Mouse (Mus musculus): ENCODE data around the gene Slc1a3. TPM values are rescaled to one million over a fixed set of nuclear protein-coding genes. Genes with fewer than 3 reads are reported as not detected.

The Slc1a3 gene
- polyA plus RNA-seq (2015; fragmentation: Nextera tagmentation; extraction: Ambion mirVana) = 1.3 and 1.5 TPM in 2 replicates

DNA sequence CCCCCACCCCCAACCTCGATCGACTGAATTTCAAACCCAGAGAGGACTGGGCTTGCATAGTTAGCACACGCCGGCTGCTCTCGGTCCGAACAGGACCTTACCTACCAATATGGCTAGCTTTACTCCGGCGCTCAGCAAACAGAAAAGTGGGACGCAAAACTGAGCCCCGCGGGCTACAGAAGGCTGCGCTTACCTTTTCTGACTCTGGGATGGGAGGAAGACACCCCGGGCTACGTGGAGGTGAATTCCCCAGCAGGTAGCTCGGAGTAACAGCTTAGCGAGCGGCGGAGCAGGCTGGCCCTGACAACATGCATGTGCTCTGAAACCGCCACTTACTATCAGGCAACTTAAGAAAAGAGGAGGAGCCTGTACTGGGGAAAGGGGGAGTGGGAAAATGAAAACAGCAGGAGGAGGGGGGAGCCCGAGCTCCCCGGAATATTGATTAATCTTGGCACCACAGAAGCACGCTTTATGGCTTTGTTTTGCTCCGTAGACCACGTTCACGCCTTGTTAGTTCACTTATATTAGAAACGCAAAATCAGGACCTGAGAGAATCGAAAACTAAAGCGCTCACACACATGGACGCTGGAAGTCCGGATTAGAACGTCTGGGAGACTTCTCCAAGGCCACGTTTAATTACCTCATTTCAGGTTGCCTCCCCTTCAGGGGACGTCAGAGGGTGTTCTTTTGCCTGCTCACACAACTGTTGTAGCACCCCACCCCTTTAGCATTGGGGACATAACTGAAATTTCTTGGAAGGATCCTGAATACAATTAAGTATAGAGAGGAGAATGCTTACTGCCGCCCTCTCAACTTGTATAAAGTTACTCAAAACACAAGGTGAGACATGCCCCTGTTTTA, at the start of gene Slc1a3:
Slc1a3 (minus strand) TSS at position 619 of the 861 bp plus-strand sequence.
- H3K36me3 ChIP-seq = no peaks in the 10 kb centered on the region
- ATAC-seq (ENCODE audit: low read depth) = peak; percentile 80
- peak; percentile 23 for DNase-seq
- peak within 1 kb of the TSS; percentile 66 for H3K4me3 ChIP-seq (replicated peaks)
- H3K9ac ChIP-seq = peak within 1 kb of the TSS; percentile 68
- peaks cover 19% of the 10 kb centered on the region; the same call in 1 of the 2 replicates for H3K4me1 ChIP-seq (replicated peaks)
- WGBS (ENCODE audit: insufficient replicate concordance) = 1% methylated on average over 34 of the region's 34 CpGs
- peaks cover 27% of the 10 kb centered on the region for H3K27me3 ChIP-seq
- H3K27ac ChIP-seq = no peak within 1 kb of the TSS
- H3K4me2 ChIP-seq = peak within 1 kb of the TSS; percentile 91
- H3K9me3 ChIP-seq (replicated peaks) = no peaks in the 10 kb centered on the region

- no peak overlapping the region for H3K9ac ChIP-seq
- H3K4me3 ChIP-seq (replicated peaks) = no peak overlapping the region
- ATAC-seq (ENCODE audit: low read depth) (no peak), DNase-seq (no peak)
- no peaks in the 10 kb centered on the region for H3K9me3 ChIP-seq (replicated peaks)
- WGBS (ENCODE audit: insufficient replicate concordance) = 64% methylated on average over 3 of the region's 3 CpGs
- H3K27ac ChIP-seq = no peak overlapping the region
- H3K4me2 ChIP-seq = no peak overlapping the region
- H3K27me3 ChIP-seq = no peaks in the 10 kb centered on the region
- peaks cover 43% of the 10 kb centered on the region for H3K4me1 ChIP-seq (replicated peaks)
- H3K36me3 ChIP-seq = no peaks in the 10 kb centered on the region
Measured at GRCm38 (mm10) chr15:8759026-8759425, 48.5 kb upstream of the Slc1a3 start.

DNA sequence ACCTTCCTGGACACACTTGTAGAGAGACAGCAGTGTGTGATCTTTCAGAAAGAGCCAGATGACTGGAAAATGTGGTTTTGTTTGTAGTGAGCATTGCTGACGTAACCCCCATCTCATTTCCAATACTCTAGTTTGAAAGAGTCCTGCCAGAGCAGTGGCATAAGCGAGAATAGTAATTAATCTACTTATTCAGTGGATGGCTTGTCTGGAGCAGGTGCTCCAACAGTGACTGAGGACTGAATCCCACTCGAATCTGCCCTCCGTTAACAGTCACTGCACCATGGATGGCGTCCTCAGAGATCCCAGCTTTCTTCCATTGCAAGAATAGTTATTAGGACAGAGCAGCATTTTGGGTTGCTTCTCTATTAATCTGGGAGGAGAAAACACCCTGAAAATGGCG, 45.9 kb upstream of the Slc1a3 start:
- Histone ChIP-seq H3K9ac (no peak overlapping the region), H3K27me3 (no peaks in the 10 kb centered on the region), H3K9me3 (replicated peaks) (no peaks in the 10 kb centered on the region), H3K4me3 (replicated peaks) (no peak overlapping the region), H3K36me3 (no peaks in the 10 kb centered on the region), H3K4me2 (no peak overlapping the region), H3K27ac (no peak overlapping the region), H3K4me1 (replicated peaks) (peaks cover 21% of the 10 kb centered on the region)
- ATAC-seq (ENCODE audit: low read depth) = no peak
- DNase-seq = no peak
- WGBS (ENCODE audit: insufficient replicate concordance) = 76% methylated on average over 6 of the region's 6 CpGs

- ATAC-seq (ENCODE audit: low read depth) (peak; percentile 50), DNase-seq (no peak)
- no peaks in the 10 kb centered on the region for H3K9me3 ChIP-seq (replicated peaks)
- no peak overlapping the region for H3K9ac ChIP-seq
- no peak overlapping the region for H3K4me3 ChIP-seq (replicated peaks)
- H3K36me3 ChIP-seq = no peaks in the 10 kb centered on the region
- no peak overlapping the region for H3K4me2 ChIP-seq
- no peak overlapping the region for H3K27ac ChIP-seq
- H3K27me3 ChIP-seq = no peaks in the 10 kb centered on the region
- H3K4me1 ChIP-seq (replicated peaks) = peaks cover 9% of the 10 kb centered on the region
- 64% methylated on average over 4 of the region's 4 CpGs for WGBS (ENCODE audit: insufficient replicate concordance)
Measured at GRCm38 (mm10) chr15:8749762-8750161, 39.2 kb upstream of the Slc1a3 start.

- Histone ChIP-seq H3K4me2 (no peak overlapping the region), H3K9me3 (replicated peaks) (no peaks in the 10 kb centered on the region), H3K9ac (no peak overlapping the region), H3K27ac (no peak overlapping the region), H3K4me3 (replicated peaks) (no peak overlapping the region), H3K27me3 (no peaks in the 10 kb centered on the region), H3K4me1 (replicated peaks) (peaks cover 9% of the 10 kb centered on the region), H3K36me3 (no peaks in the 10 kb centered on the region)
- DNase-seq = no peak
- WGBS (ENCODE audit: insufficient replicate concordance) = 55% methylated on average over 1 of the region's 1 CpGs
- ATAC-seq (ENCODE audit: low read depth) = no peak
Measured at GRCm38 (mm10) chr15:8748771-8749170, 38.2 kb upstream of the Slc1a3 start.

- 54% methylated on average over 6 of the region's 6 CpGs for WGBS (ENCODE audit: insufficient replicate concordance)
- Histone ChIP-seq H3K4me3 (replicated peaks) (no peak overlapping the region), H3K4me2 (no peak overlapping the region), H3K36me3 (no peaks in the 10 kb centered on the region), H3K9me3 (replicated peaks) (no peaks in the 10 kb centered on the region), H3K9ac (no peak overlapping the region), H3K27ac (no peak overlapping the region), H3K4me1 (replicated peaks) (no peaks in the 10 kb centered on the region), H3K27me3 (no peaks in the 10 kb centered on the region)
- DNase-seq (no peak), ATAC-seq (ENCODE audit: low read depth) (no peak)
Measured at GRCm38 (mm10) chr15:8741593-8741992, 31.0 kb upstream of the Slc1a3 start.

GRCm38 (mm10) chr15:8740724-8741123, 30.2 kb upstream of the Slc1a3 start:
- DNase-seq (no peak), ATAC-seq (ENCODE audit: low read depth) (no peak)
- 66% methylated on average over 8 of the region's 8 CpGs for WGBS (ENCODE audit: insufficient replicate concordance)
- H3K27ac ChIP-seq = no peak overlapping the region
- H3K4me2 ChIP-seq = no peak overlapping the region
- no peaks in the 10 kb centered on the region for H3K27me3 ChIP-seq
- H3K9me3 ChIP-seq (replicated peaks) = no peaks in the 10 kb centered on the region
- no peak overlapping the region for H3K9ac ChIP-seq
- H3K4me3 ChIP-seq (replicated peaks) = no peak overlapping the region
- H3K36me3 ChIP-seq = no peaks in the 10 kb centered on the region
- H3K4me1 ChIP-seq (replicated peaks) = no peaks in the 10 kb centered on the region

DNA sequence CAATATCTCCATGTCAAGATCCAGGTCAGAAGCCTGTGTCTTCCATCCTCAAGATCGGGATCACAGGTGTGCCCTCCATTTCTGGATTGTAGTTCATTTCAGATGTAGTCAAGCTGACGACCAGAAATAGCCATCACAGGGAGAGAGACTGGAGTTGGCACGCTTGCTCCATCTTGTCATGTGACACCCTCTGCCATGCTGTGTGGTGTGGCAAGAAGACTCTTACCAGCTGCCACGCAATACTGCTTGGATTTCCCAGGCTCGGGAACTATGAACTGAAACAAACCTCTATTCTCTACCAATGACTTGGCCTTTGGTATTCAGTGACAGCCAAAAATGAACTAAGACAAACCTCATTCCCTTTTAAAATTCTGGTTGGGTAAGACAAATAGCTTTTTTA, 27.6 kb upstream of the Slc1a3 start:
- ATAC-seq (ENCODE audit: low read depth) (no peak), DNase-seq (no peak)
- Histone ChIP-seq H3K9ac (no peak overlapping the region), H3K4me3 (replicated peaks) (no peak overlapping the region), H3K36me3 (no peaks in the 10 kb centered on the region), H3K27ac (no peak overlapping the region), H3K9me3 (replicated peaks) (no peaks in the 10 kb centered on the region), H3K4me2 (no peak overlapping the region), H3K27me3 (no peaks in the 10 kb centered on the region), H3K4me1 (replicated peaks) (no peaks in the 10 kb centered on the region)
- whole genome bisulfite sequencing (ENCODE audit: insufficient replicate concordance) = 70% methylated on average over 5 of the region's 5 CpGs

DNA sequence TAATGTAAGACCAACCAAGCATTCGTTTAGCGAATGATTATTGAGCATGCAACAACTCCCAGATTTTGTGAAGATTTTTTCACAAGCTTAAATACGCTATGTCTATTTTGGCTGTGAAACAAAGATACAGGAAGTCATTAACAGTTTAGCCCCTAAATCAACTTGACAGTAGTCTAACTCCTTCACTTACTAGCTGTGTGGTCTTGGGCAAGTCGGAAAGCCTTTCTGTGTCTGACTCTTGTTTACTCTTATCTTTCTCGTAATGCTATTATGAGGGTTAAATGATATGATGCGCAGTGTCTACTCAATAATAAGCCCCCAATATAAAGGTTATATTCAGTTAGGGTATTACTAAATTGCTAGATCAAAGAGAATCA, 23.8 kb upstream of the Slc1a3 start:
- WGBS (ENCODE audit: insufficient replicate concordance) = 71% methylated on average over 6 of the region's 6 CpGs
- H3K4me2 ChIP-seq = no peak overlapping the region
- no peak for ATAC-seq (ENCODE audit: low read depth)
- no peaks in the 10 kb centered on the region for H3K4me1 ChIP-seq (replicated peaks)
- H3K4me3 ChIP-seq (replicated peaks) = no peak overlapping the region
- DNase-seq = no peak
- H3K27me3 ChIP-seq = no peaks in the 10 kb centered on the region
- H3K36me3 ChIP-seq = no peaks in the 10 kb centered on the region
- no peak overlapping the region for H3K9ac ChIP-seq
- no peak overlapping the region for H3K27ac ChIP-seq
- H3K9me3 ChIP-seq (replicated peaks) = no peaks in the 10 kb centered on the region

DNA sequence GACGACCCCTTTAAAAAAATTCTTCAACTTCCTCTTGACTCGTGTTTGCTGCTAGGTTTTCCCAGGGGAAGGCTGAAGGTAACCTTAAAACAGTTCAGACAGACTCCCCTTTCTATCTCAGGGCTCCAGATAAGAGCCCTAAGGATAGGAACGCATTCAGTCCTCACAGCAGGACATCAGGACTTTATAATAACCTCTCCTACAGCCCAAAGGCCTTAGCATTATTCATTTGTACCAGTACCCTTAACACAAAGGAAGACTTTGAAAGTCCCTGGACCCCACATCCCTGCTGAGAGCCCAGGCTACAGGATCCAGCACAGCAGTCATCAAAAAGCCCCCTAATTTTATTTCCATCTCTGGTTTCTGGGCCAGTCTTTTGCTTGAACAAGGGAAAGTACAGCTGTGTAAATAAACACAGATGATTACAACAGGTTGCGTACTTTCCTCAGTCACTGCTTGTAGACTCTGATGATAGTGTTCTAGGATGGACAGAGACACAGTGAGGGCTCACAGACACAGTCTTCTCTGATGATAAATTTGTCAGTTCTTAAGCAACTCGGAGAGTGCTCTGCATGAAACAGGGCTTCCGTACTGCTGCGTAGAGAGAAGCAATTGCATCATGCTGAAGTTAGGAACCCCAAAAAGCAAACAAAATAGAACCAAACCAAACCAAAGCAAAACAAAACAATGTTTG, 23.3 kb upstream of the Slc1a3 start:
- ATAC-seq (ENCODE audit: low read depth) (no peak), DNase-seq (no peak)
- Histone ChIP-seq H3K4me2 (no peak overlapping the region), H3K4me1 (replicated peaks) (no peaks in the 10 kb centered on the region), H3K27ac (no peak overlapping the region), H3K27me3 (no peaks in the 10 kb centered on the region), H3K4me3 (replicated peaks) (no peak overlapping the region), H3K9ac (no peak overlapping the region), H3K36me3 (no peaks in the 10 kb centered on the region), H3K9me3 (replicated peaks) (no peaks in the 10 kb centered on the region)
- 45% methylated on average over 7 of the region's 7 CpGs for WGBS (ENCODE audit: insufficient replicate concordance)

GRCm38 (mm10) chr15:8728861-8729260, 18.3 kb upstream of the Slc1a3 start:
- no peak overlapping the region for H3K4me3 ChIP-seq (replicated peaks)
- H3K27ac ChIP-seq = no peak overlapping the region
- no peaks in the 10 kb centered on the region for H3K36me3 ChIP-seq
- H3K27me3 ChIP-seq = no peaks in the 10 kb centered on the region
- H3K9me3 ChIP-seq (replicated peaks) = no peaks in the 10 kb centered on the region
- no peak overlapping the region for H3K4me2 ChIP-seq
- ATAC-seq (ENCODE audit: low read depth) (no peak), DNase-seq (no peak)
- H3K9ac ChIP-seq = no peak overlapping the region
- H3K4me1 ChIP-seq (replicated peaks) = no peaks in the 10 kb centered on the region
- WGBS (ENCODE audit: insufficient replicate concordance) = 73% methylated on average over 7 of the region's 7 CpGs

Data from liver, embryonic 13.5 days (tissue).